9 mouse cellular contexts compared by ENCODE assay signal in the genomic region with DNA sequence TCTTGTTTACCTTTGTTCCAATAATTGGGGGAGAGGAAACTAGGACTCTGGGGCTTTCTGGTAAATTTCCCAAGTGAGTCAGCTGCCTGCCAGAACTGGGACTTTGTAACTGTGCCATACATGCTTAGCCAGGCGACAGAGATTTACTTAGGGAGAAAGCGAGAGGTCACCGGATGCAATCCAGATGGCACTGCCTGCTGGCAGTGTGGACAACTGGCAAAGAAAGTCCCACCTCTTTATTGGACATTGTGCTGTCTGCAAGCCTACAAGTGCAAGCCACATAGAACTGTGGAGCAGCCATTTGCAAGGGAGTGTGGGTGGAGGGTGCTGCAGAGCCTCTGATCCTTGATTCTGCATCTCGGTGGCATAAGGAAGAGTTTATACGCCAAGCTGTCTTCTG.
DNase-seq lines count a peak whose midpoint lies in the region; ATAC-seq and TF ChIP-seq lines count a peak whose summit lies in the region.
"Had no signal": no experiment of that assay in that cellular context is flagged by ENCODE, and none has a peak within 500 bp of the region (broad histone marks: within the 10 kb centered on the region; RNA-seq: fewer than 3 reads in every experiment).

No protein-coding gene starts in this region.

- WGBS in intestine, embryonic 14.5 days, result 52% methylated on average over 5 of the region's 5 CpGs
- WGBS in liver, postnatal 0 days (ENCODE audit: insufficient replicate concordance), result 67% methylated on average over 5 of the region's 5 CpGs
- 79% methylated on average over 5 of the region's 5 CpGs for WGBS in heart, embryonic 11.5 days (ENCODE audit: insufficient replicate concordance)

- peaks cover 19% of the 10 kb centered on the region for H3K4me1 ChIP-seq in intestine, embryonic 14.5 days (replicated peaks; ENCODE audit: control insufficient read depth, insufficient read depth, low read length)
- H3K4me1 ChIP-seq in liver, postnatal 0 days (ENCODE audit: insufficient read depth), result peaks cover 4% of the 10 kb centered on the region; the same call in 1 of the 2 replicates
- no peaks in the 10 kb centered on the region for H3K4me1 ChIP-seq in heart, embryonic 11.5 days (ENCODE audit: control insufficient read depth, insufficient read depth, low read length)

- no peaks in the 10 kb centered on the region for H3K36me3 ChIP-seq in intestine, embryonic 14.5 days (ENCODE audit: control insufficient read depth, insufficient read depth, low read length)
- H3K36me3 ChIP-seq in liver, postnatal 0 days (replicated peaks; ENCODE audit: insufficient read depth, low read length), result no peaks in the 10 kb centered on the region
- no peaks in the 10 kb centered on the region for H3K36me3 ChIP-seq in heart, embryonic 11.5 days (ENCODE audit: control insufficient read depth, insufficient read depth, low read length)
- H3K36me3 ChIP-seq: liver, embryonic 13.5 days had no signal

- H3K9ac ChIP-seq in intestine, embryonic 14.5 days (ENCODE audit: low read length), result no peak overlapping the region
- H3K9ac ChIP-seq in liver, postnatal 0 days (replicated peaks), result no peak overlapping the region
- H3K9ac ChIP-seq in heart, embryonic 11.5 days (ENCODE audit: low read depth, low read length), result no peak overlapping the region
- H3K9ac ChIP-seq: liver, embryonic 13.5 days had no signal

- peak; percentile 84 for DNase-seq in heart, adult 11 months
- no peak for DNase-seq in heart, postnatal 36 days
- DNase-seq in adrenal gland, postnatal 36 days, result peak; percentile 53 to 58
- no peak for DNase-seq in intestine, embryonic 14.5 days (ENCODE audit: low spot score)
- no peak for DNase-seq in liver, postnatal 0 days
- DNase-seq in spleen, postnatal 36 days (ENCODE audit: low spot score in 2 of 2), result no peak

- no peak overlapping the region for H3K4me2 ChIP-seq in intestine, embryonic 14.5 days (ENCODE audit: low read length)
- H3K4me2 ChIP-seq in liver, postnatal 0 days (ENCODE audit: low read depth, low read length), result no peak overlapping the region
- H3K4me2 ChIP-seq in heart, embryonic 11.5 days, result no peak overlapping the region
- H3K4me2 ChIP-seq: liver, embryonic 13.5 days had no signal

- TF ChIP-seq CTCF in liver, postnatal 0 days (IDR thresholded peaks at IDR 0.05; ENCODE audit: low read depth), result no peak

- intact Hi-C loops in heart, postnatal 36 days (cut with DNase I), result no loop called here

- no peak for ATAC-seq in intestine, embryonic 14.5 days (replicated peaks; ENCODE audit: low FRiP score, low TSS enrichment, low read depth)
- ATAC-seq in liver, postnatal 0 days, result peak; percentile 13; the same call in 1 of the 2 replicates
- ATAC-seq in inflammation-experienced regulatory T-cells, adult 6 months, result no peak
- no peak for ATAC-seq in heart, embryonic 11.5 days (replicated peaks; ENCODE audit: insufficient number of reproducible peaks, low FRiP score, low TSS enrichment)

- H3K4me3 ChIP-seq in intestine, embryonic 14.5 days (ENCODE audit: low read depth, low read length), result no peak overlapping the region
- H3K4me3 ChIP-seq in liver, postnatal 0 days (ENCODE audit: low read depth, low read length), result no peak overlapping the region
- H3K4me3 ChIP-seq in heart, embryonic 11.5 days (ENCODE audit: low read depth, low read length), result no peak overlapping the region
- H3K4me3 ChIP-seq: liver, embryonic 13.5 days had no signal

- no peak for TF ChIP-seq EP300 in liver, postnatal 0 days (IDR thresholded peaks at IDR 0.05; ENCODE audit: low read depth)

- no peaks in the 10 kb centered on the region for H3K27me3 ChIP-seq in intestine, embryonic 14.5 days (replicated peaks; ENCODE audit: control insufficient read depth, insufficient read depth, low read length)
- no peaks in the 10 kb centered on the region for H3K27me3 ChIP-seq in liver, postnatal 0 days (ENCODE audit: insufficient read depth, low read length)
- H3K27me3 ChIP-seq in heart, embryonic 11.5 days (ENCODE audit: control insufficient read depth, insufficient read depth, low read length), result no peaks in the 10 kb centered on the region
- H3K27me3 ChIP-seq: liver, embryonic 13.5 days had no signal

- H3K9me3 ChIP-seq in intestine, embryonic 14.5 days (ENCODE audit: control insufficient read depth, low read length), result no peaks in the 10 kb centered on the region
- no peaks in the 10 kb centered on the region for H3K9me3 ChIP-seq in liver, postnatal 0 days (ENCODE audit: low read length)
- no peaks in the 10 kb centered on the region for H3K9me3 ChIP-seq in heart, embryonic 11.5 days (replicated peaks; ENCODE audit: control insufficient read depth, low read length)
- H3K9me3 ChIP-seq: liver, embryonic 13.5 days had no signal

- 0 out of 2 replicates have a peak overlapping the region, but pooled peaks have one; percentile 18 for H3K27ac ChIP-seq in intestine, embryonic 14.5 days (ENCODE audit: low read depth)
- no peak overlapping the region for H3K27ac ChIP-seq in liver, postnatal 0 days (ENCODE audit: low read depth)
- H3K27ac ChIP-seq in heart, embryonic 11.5 days (ENCODE audit: low read depth, low read length), result no peak overlapping the region
- H3K27ac ChIP-seq: liver, embryonic 13.5 days had no signal

Comparison
In these comparisons a context has a peak if more than half of its experiments do, and no peak if none do; other contexts are left out.
1. DNase-seq: peak in heart, adult 11 months (single experiment) and adrenal gland, postnatal 36 days (2 of 2); none in heart, postnatal 36 days (0 of 2), intestine, embryonic 14.5 days (single experiment), liver, postnatal 0 days (single experiment) and spleen, postnatal 36 days (0 of 2).